Mouse (Mus musculus) olfactory bulb, adult 2 months (tissue): ENCODE results near the gene Foxo4. TPM values are rescaled to one million over a fixed set of nuclear protein-coding genes. Genes with fewer than 3 reads are reported as not detected.

Source experiments
- H3K27ac ChIP-seq: fragments of 200-500 bp; 2 replicates; pipeline ENCODE4 v1.5.1; 2012; ENCODE audit warnings: low read depth, low read length; ENCODE audit not compliant: insufficient read depth
- H3K4me1 ChIP-seq: fragments of 200-500 bp; 2 replicates; pipeline ENCODE4 v1.6.1; 2012; ENCODE audit warnings: low read length; ENCODE audit not compliant: control insufficient read depth, insufficient read depth
- H3K4me3 ChIP-seq: fragments of 200-500 bp; 2 replicates; pipeline ENCODE4 v1.5.1; 2012; ENCODE audit warnings: mild to moderate bottlenecking, low read depth, low read length, moderate library complexity; ENCODE audit not compliant: insufficient read depth
- CTCF ChIP-seq: fragments of 200-500 bp; IDR thresholded peaks from 2 replicates; pipeline ENCODE4 v1.5.1; 2012; ENCODE audit warnings: low read depth, mild to moderate bottlenecking, low read length, moderate library complexity; ENCODE audit not compliant: insufficient read depth
- POLR2A ChIP-seq: fragments of 200-500 bp; IDR thresholded peaks from 2 replicates; pipeline ENCODE4 v1.6.1; 2012; ENCODE audit warnings: mild to moderate bottlenecking, low read depth, low read length, moderate library complexity; ENCODE audit not compliant: insufficient read depth
- WGBS: fragments of 180-500 bp; shearing (Covaris S2); methylation state at CpG from one replicate; pipeline ENCODE4 v1.1.7; 2018; 5-methylcytosine and 5-hydroxymethylcytosine counted together
- polyA plus RNA-seq: library from polyadenylated mRNA; stranded (reverse); fragments of >200 nt; gene quantifications from 2 replicates; pipeline ENCODE4 v1.2.4, GENCODE M21; 2012; ENCODE audit warnings: low replicate concordance; ENCODE audit not compliant: missing spikeins, insufficient read depth, insufficient read length

Gene Foxo4
- polyA plus RNA-seq, 1 experiment = not detected

- no peak for TF ChIP-seq POLR2A
- no peak for TF ChIP-seq CTCF
- Histone ChIP-seq H3K4me3 (no peak overlapping the region), H3K27ac (no peak overlapping the region), H3K4me1 (peaks cover 25% of the 10 kb centered on the region)
- WGBS = 59% methylated on average over 5 of the region's 5 CpGs
Observed at GRCm38 (mm10) chrX:101309299-101309698, 55.0 kb downstream of the Foxo4 start.

Other genes starting within 250 kb of the Foxo4 start
- not detected in 2 replicates for gene Tex11, start 194.9 kb upstream of the Foxo4 start, polyA plus RNA-seq
- gene Slc7a3, start 168.5 kb upstream of the Foxo4 start, polyA plus RNA-seq = not detected in 2 replicates
- not detected in 2 replicates for gene Snx12, start 32.0 kb upstream of the Foxo4 start, polyA plus RNA-seq
- not detected in 2 replicates for gene Gm614, start 9.5 kb downstream of the Foxo4 start, polyA plus RNA-seq
- not detected in 2 replicates for gene Il2rg, start 13.7 kb downstream of the Foxo4 start, polyA plus RNA-seq
- not detected in 2 replicates for gene Gm20489, start 14.5 kb downstream of the Foxo4 start, polyA plus RNA-seq
- gene Med12, start 19.5 kb downstream of the Foxo4 start, polyA plus RNA-seq = not detected in 2 replicates
- not detected in 2 replicates for gene Nlgn3, start 44.6 kb downstream of the Foxo4 start, polyA plus RNA-seq
- gene Gjb1, start 121.8 kb downstream of the Foxo4 start, polyA plus RNA-seq = not detected in 2 replicates
- gene Zmym3, start 166.3 kb downstream of the Foxo4 start, polyA plus RNA-seq = not detected in 2 replicates
- 352 TPM in 1 of 2 replicates, not detected in the other for gene Nono, start 174.8 kb downstream of the Foxo4 start, polyA plus RNA-seq
- gene Itgb1bp2, start 194.6 kb downstream of the Foxo4 start, polyA plus RNA-seq = not detected in 2 replicates